Mouse (Mus musculus): ENCODE measurements around the gene Syne1. TPM values are rescaled to one million over a fixed set of nuclear protein-coding genes. Genes with fewer than 3 reads are reported as not detected.

Gene Syne1
- total RNA-seq, 1 experiment from 2014 or later = 63.5 TPM

GRCm38 (mm10) chr10:5124757-5125156 is 426.5 kb downstream of the Syne1 start:
- ATAC-seq (replicated peaks; ENCODE audit: insufficient number of reproducible peaks, low FRiP score, low TSS enrichment, poor library complexity, severe bottlenecking) = no peak

- no peak for ATAC-seq (replicated peaks; ENCODE audit: insufficient number of reproducible peaks, low FRiP score, low TSS enrichment, poor library complexity, severe bottlenecking)
Measured at GRCm38 (mm10) chr10:5116720-5117119, 434.6 kb downstream of the Syne1 start.

- ATAC-seq (replicated peaks; ENCODE audit: insufficient number of reproducible peaks, low FRiP score, low TSS enrichment, poor library complexity, severe bottlenecking) = no peak
Measured at GRCm38 (mm10) chr10:5116155-5116554, 435.1 kb downstream of the Syne1 start.

GRCm38 (mm10) chr10:5110773-5111172 is 440.5 kb downstream of the Syne1 start:
- no peak for ATAC-seq (replicated peaks; ENCODE audit: insufficient number of reproducible peaks, low FRiP score, low TSS enrichment, poor library complexity, severe bottlenecking)

- ATAC-seq (replicated peaks; ENCODE audit: insufficient number of reproducible peaks, low FRiP score, low TSS enrichment, poor library complexity, severe bottlenecking) = no peak
Measured at GRCm38 (mm10) chr10:5097754-5098137, 453.5 kb downstream of the Syne1 start.

- no peak for ATAC-seq (replicated peaks; ENCODE audit: insufficient number of reproducible peaks, low FRiP score, low TSS enrichment, poor library complexity, severe bottlenecking)
Measured at GRCm38 (mm10) chr10:5096996-5097753, 454.1 kb downstream of the Syne1 start.

- no peak for ATAC-seq (replicated peaks; ENCODE audit: insufficient number of reproducible peaks, low FRiP score, low TSS enrichment, poor library complexity, severe bottlenecking)
Measured at GRCm38 (mm10) chr10:5089133-5089532, 462.1 kb downstream of the Syne1 start.

- no peak for ATAC-seq (replicated peaks; ENCODE audit: insufficient number of reproducible peaks, low FRiP score, low TSS enrichment, poor library complexity, severe bottlenecking)
Measured at GRCm38 (mm10) chr10:5087336-5087735, 463.9 kb downstream of the Syne1 start.

- ATAC-seq (replicated peaks; ENCODE audit: insufficient number of reproducible peaks, low FRiP score, low TSS enrichment, poor library complexity, severe bottlenecking) = no peak
Measured at GRCm38 (mm10) chr10:5086329-5086728, 465.0 kb downstream of the Syne1 start.

GRCm38 (mm10) chr10:5085792-5086191 is 465.5 kb downstream of the Syne1 start:
- ATAC-seq (replicated peaks; ENCODE audit: insufficient number of reproducible peaks, low FRiP score, low TSS enrichment, poor library complexity, severe bottlenecking) = no peak

GRCm38 (mm10) chr10:5083716-5084115 is 467.6 kb downstream of the Syne1 start:
- ATAC-seq (replicated peaks; ENCODE audit: insufficient number of reproducible peaks, low FRiP score, low TSS enrichment, poor library complexity, severe bottlenecking) = no peak

- no peak for ATAC-seq (replicated peaks; ENCODE audit: insufficient number of reproducible peaks, low FRiP score, low TSS enrichment, poor library complexity, severe bottlenecking)
Measured at GRCm38 (mm10) chr10:5079945-5080468, 471.3 kb downstream of the Syne1 start.

GRCm38 (mm10) chr10:5075724-5076123 is 475.6 kb downstream of the Syne1 start:
- no peak for ATAC-seq (replicated peaks; ENCODE audit: insufficient number of reproducible peaks, low FRiP score, low TSS enrichment, poor library complexity, severe bottlenecking)

GRCm38 (mm10) chr10:5072054-5072453 is 479.2 kb downstream of the Syne1 start:
- no peak for ATAC-seq (replicated peaks; ENCODE audit: insufficient number of reproducible peaks, low FRiP score, low TSS enrichment, poor library complexity, severe bottlenecking)

- no peak for ATAC-seq (replicated peaks; ENCODE audit: insufficient number of reproducible peaks, low FRiP score, low TSS enrichment, poor library complexity, severe bottlenecking)
Measured at GRCm38 (mm10) chr10:5070941-5071231, 480.4 kb downstream of the Syne1 start.

GRCm38 (mm10) chr10:5070168-5070940 is 480.9 kb downstream of the Syne1 start:
- ATAC-seq (replicated peaks; ENCODE audit: insufficient number of reproducible peaks, low FRiP score, low TSS enrichment, poor library complexity, severe bottlenecking) = no peak

GRCm38 (mm10) chr10:5068676-5069265 is 482.5 kb downstream of the Syne1 start, which contains the start of gene Gm10097:
Gene Gm10097, plus strand, starts transcription at chr10:5069192.
- ATAC-seq (replicated peaks; ENCODE audit: insufficient number of reproducible peaks, low FRiP score, low TSS enrichment, poor library complexity, severe bottlenecking) = no peak

GRCm38 (mm10) chr10:5067113-5067512 is 484.2 kb downstream of the Syne1 start:
- no peak for ATAC-seq (replicated peaks; ENCODE audit: insufficient number of reproducible peaks, low FRiP score, low TSS enrichment, poor library complexity, severe bottlenecking)

- no peak for ATAC-seq (replicated peaks; ENCODE audit: insufficient number of reproducible peaks, low FRiP score, low TSS enrichment, poor library complexity, severe bottlenecking)
Measured at GRCm38 (mm10) chr10:5059983-5060382, 491.3 kb downstream of the Syne1 start.

- no peak for ATAC-seq (replicated peaks; ENCODE audit: insufficient number of reproducible peaks, low FRiP score, low TSS enrichment, poor library complexity, severe bottlenecking)
Measured at GRCm38 (mm10) chr10:5058876-5059275, 492.4 kb downstream of the Syne1 start.

Data from monocyte, adult 5-6 weeks (primary cell).